Mouse (Mus musculus): Measurements from ENCODE around the gene Mrtfb. TPM values are rescaled to one million over a fixed set of nuclear protein-coding genes. Genes with fewer than 3 reads are reported as not detected.
A peak's percentile ranks its signal among the peaks of the same experiment; 100 is the strongest.

The Mrtfb gene
- total and polyA plus RNA-seq, 3 experiments: 8.3 to 27.1 (median 24.9) TPM

GRCm38 (mm10) chr16:13376947-13377486, 120.7 kb downstream of the Mrtfb start:
- WGBS: 56% methylated on average over 7 of the region's 7 CpGs
- intact Hi-C loops (cut with DNase I): no loop called here
- Histone ChIP-seq H3K27me3 (ENCODE audit: control insufficient read depth, insufficient read depth, low read length) (no peaks in the 10 kb centered on the region), H3K4me1 (ENCODE audit: control insufficient read depth, insufficient read depth, low read length) (peaks cover 12% of the 10 kb centered on the region), H3K9ac (ENCODE audit: low read depth, low read length) (no peak overlapping the region), H3K27ac (peak overlapping the region; percentile 71), H3K79me2 (replicated peaks; ENCODE audit: control insufficient read depth, insufficient read depth, low read length) (no peaks in the 10 kb centered on the region), H3K4me3 (no peak overlapping the region), H3K36me3 (ENCODE audit: control insufficient read depth, insufficient read depth, low read length) (peaks cover 26% of the 10 kb centered on the region)
- no peak for DNase-seq
- TF ChIP-seq EP300 (IDR thresholded peaks at IDR 0.05; ENCODE audit: insufficient read depth, low read depth, low read length) (no peak), POLR2A (IDR thresholded peaks at IDR 0.05; ENCODE audit: insufficient read depth, low read depth, low read length) (no peak), CTCF (IDR thresholded peaks at IDR 0.05) (no peak)

GRCm38 (mm10) chr16:13378157-13378556, 121.9 kb downstream of the Mrtfb start:
- peaks cover 21% of the 10 kb centered on the region for H3K36me3 ChIP-seq (ENCODE audit: control insufficient read depth, insufficient read depth, low read length)
- H3K9ac ChIP-seq (ENCODE audit: low read depth, low read length): no peak overlapping the region
- peaks cover 9% of the 10 kb centered on the region for H3K4me1 ChIP-seq (ENCODE audit: control insufficient read depth, insufficient read depth, low read length)
- intact Hi-C loops (cut with DNase I): no loop called here
- H3K27me3 ChIP-seq (ENCODE audit: control insufficient read depth, insufficient read depth, low read length): no peaks in the 10 kb centered on the region
- H3K27ac ChIP-seq: peak overlapping the region; percentile 71
- peak; percentile 54 to 78 for DNase-seq
- TF ChIP-seq POLR2A (IDR thresholded peaks at IDR 0.05; ENCODE audit: insufficient read depth, low read depth, low read length) (peak; percentile 40; the same call in 1 of the 2 replicates), CTCF (IDR thresholded peaks at IDR 0.05) (0 out of 2 replicates have a peak, but pooled peaks have one; percentile 6), EP300 (IDR thresholded peaks at IDR 0.05; ENCODE audit: insufficient read depth, low read depth, low read length) (peak; percentile 97)
- H3K79me2 ChIP-seq (replicated peaks; ENCODE audit: control insufficient read depth, insufficient read depth, low read length): no peaks in the 10 kb centered on the region
- 63% methylated on average over 5 of the region's 5 CpGs for WGBS
- H3K4me3 ChIP-seq: no peak overlapping the region

- Histone ChIP-seq H3K79me2 (replicated peaks; ENCODE audit: control insufficient read depth, insufficient read depth, low read length) (no peaks in the 10 kb centered on the region), H3K27me3 (ENCODE audit: control insufficient read depth, insufficient read depth, low read length) (no peaks in the 10 kb centered on the region), H3K4me3 (no peak overlapping the region), H3K4me1 (ENCODE audit: control insufficient read depth, insufficient read depth, low read length) (peaks cover 9% of the 10 kb centered on the region), H3K9ac (ENCODE audit: low read depth, low read length) (no peak overlapping the region), H3K27ac (no peak overlapping the region), H3K36me3 (ENCODE audit: control insufficient read depth, insufficient read depth, low read length) (peaks cover 23% of the 10 kb centered on the region)
- DNase-seq: no peak
- intact Hi-C loops (cut with DNase I): no loop called here
- 68% methylated on average over 2 of the region's 2 CpGs for WGBS
- no peak for TF ChIP-seq EP300 (IDR thresholded peaks at IDR 0.05; ENCODE audit: insufficient read depth, low read depth, low read length)
- TF ChIP-seq CTCF (IDR thresholded peaks at IDR 0.05): no peak
- no peak for TF ChIP-seq POLR2A (IDR thresholded peaks at IDR 0.05; ENCODE audit: insufficient read depth, low read depth, low read length)
Measured at GRCm38 (mm10) chr16:13379865-13380264, 123.6 kb downstream of the Mrtfb start.

GRCm38 (mm10) chr16:13381771-13382170, 125.5 kb downstream of the Mrtfb start:
- no peak for DNase-seq
- intact Hi-C loops (cut with DNase I): no loop called here
- 83% methylated on average over 2 of the region's 2 CpGs for WGBS
- Histone ChIP-seq H3K4me1 (ENCODE audit: control insufficient read depth, insufficient read depth, low read length) (peaks cover 6% of the 10 kb centered on the region), H3K36me3 (ENCODE audit: control insufficient read depth, insufficient read depth, low read length) (peaks cover 24% of the 10 kb centered on the region), H3K79me2 (replicated peaks; ENCODE audit: control insufficient read depth, insufficient read depth, low read length) (no peaks in the 10 kb centered on the region), H3K9ac (ENCODE audit: low read depth, low read length) (no peak overlapping the region), H3K27me3 (ENCODE audit: control insufficient read depth, insufficient read depth, low read length) (no peaks in the 10 kb centered on the region), H3K27ac (no peak overlapping the region), H3K4me3 (no peak overlapping the region)
- no peak for TF ChIP-seq CTCF (IDR thresholded peaks at IDR 0.05)
- TF ChIP-seq POLR2A (IDR thresholded peaks at IDR 0.05; ENCODE audit: insufficient read depth, low read depth, low read length): no peak

GRCm38 (mm10) chr16:13387306-13387705, 131.0 kb downstream of the Mrtfb start:
- WGBS: 73% methylated on average over 4 of the region's 4 CpGs
- no peak for DNase-seq
- Histone ChIP-seq H3K27ac (no peak overlapping the region), H3K4me1 (ENCODE audit: control insufficient read depth, insufficient read depth, low read length) (no peaks in the 10 kb centered on the region), H3K79me2 (replicated peaks; ENCODE audit: control insufficient read depth, insufficient read depth, low read length) (no peaks in the 10 kb centered on the region), H3K4me3 (no peak overlapping the region), H3K9ac (ENCODE audit: low read depth, low read length) (no peak overlapping the region), H3K36me3 (ENCODE audit: control insufficient read depth, insufficient read depth, low read length) (peaks cover 18% of the 10 kb centered on the region), H3K27me3 (ENCODE audit: control insufficient read depth, insufficient read depth, low read length) (no peaks in the 10 kb centered on the region)
- TF ChIP-seq EP300 (IDR thresholded peaks at IDR 0.05; ENCODE audit: insufficient read depth, low read depth, low read length): no peak
- intact Hi-C loops (cut with DNase I): no loop called here

- no peak for DNase-seq
- H3K36me3 ChIP-seq (ENCODE audit: control insufficient read depth, insufficient read depth, low read length): no peaks in the 10 kb centered on the region
- WGBS: 57% methylated on average over 2 of the region's 2 CpGs
Measured at GRCm38 (mm10) chr16:13400375-13400774, 144.1 kb downstream of the Mrtfb start.

More at GRCm38 (mm10) chr16:13400375-13400774, 144.1 kb downstream of the Mrtfb start:
- Histone ChIP-seq H3K27me3 (ENCODE audit: control insufficient read depth, insufficient read depth, low read length) (no peaks in the 10 kb centered on the region), H3K79me2 (replicated peaks; ENCODE audit: control insufficient read depth, insufficient read depth, low read length) (no peaks in the 10 kb centered on the region), H3K4me3 (no peak overlapping the region), H3K9ac (ENCODE audit: low read depth, low read length) (no peak overlapping the region), H3K4me1 (ENCODE audit: control insufficient read depth, insufficient read depth, low read length) (no peaks in the 10 kb centered on the region), H3K27ac (no peak overlapping the region)
- intact Hi-C loops (cut with DNase I): loop anchor here (5.0 kb wide), 1 partner anchor 258 kb away; no protein-coding TSS in a partner anchor
- TF ChIP-seq POLR2A (IDR thresholded peaks at IDR 0.05; ENCODE audit: insufficient read depth, low read depth, low read length): no peak
- TF ChIP-seq CTCF (IDR thresholded peaks at IDR 0.05): no peak
- no peak for TF ChIP-seq EP300 (IDR thresholded peaks at IDR 0.05; ENCODE audit: insufficient read depth, low read depth, low read length)

All from heart, adult 2 months (tissue).